Mouse (Mus musculus): ENCODE data around the gene Stx3. TPM values are rescaled to one million over a fixed set of nuclear protein-coding genes. Genes with fewer than 3 reads are reported as not detected.
A peak's percentile ranks its signal among the peaks of the same experiment; 100 is the strongest.

Stx3 gene
- polyA plus RNA-seq, 1 experiment from 2014 or later = 4.3 TPM

DNA sequence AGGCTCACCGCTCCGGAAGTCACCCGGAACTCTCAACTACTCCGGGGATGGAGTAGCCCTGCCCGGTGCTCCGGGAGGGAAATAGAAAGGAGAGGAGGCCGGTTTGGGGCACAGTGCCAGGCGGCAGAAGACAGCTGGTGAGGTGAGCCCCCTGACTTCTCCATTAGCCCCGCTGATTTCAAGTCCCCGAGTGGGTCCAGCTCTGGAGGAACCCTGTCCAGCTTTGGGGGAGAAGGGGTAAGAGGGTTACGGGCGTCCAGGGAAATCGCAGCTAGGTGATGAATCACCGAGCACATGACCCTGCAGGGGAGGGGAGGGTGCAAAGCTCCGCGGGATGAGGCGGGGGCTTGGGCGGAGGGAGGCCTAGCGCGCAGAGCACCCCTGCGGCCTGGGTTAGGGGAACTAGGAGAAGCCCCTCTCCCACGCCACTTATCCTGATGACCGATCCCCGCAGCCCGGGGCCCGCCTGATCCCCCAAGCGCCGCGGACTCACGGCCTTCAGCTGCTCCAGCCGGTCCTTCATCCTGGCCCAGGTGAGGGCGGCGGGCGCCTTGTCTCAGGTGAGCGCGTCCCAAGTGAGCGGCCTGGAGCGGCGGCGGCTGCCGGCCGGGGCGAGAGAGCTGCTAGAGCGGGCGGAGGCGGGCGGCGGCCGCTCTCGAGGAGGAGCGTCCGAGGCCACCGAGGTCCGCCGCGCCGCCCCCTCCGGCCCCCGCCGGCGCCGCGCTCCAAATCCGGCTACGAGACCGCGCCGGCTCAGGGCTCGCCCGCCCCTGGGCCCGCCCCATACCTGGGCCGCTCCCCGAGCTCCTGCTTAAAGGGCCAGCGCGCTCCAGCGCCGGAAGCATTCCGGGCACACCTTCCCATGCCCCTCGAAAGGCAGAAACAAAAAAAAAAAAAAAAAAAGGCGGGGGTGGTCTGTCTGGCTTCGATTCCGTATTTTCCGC, 732 bp downstream of the Stx3 start:
- under 1% methylated on average over 66 of the region's 83 CpGs for WGBS
- H3K36me3 ChIP-seq = no peaks in the 10 kb centered on the region
- peak overlapping the region; percentile 74 for H3K9ac ChIP-seq
- no peaks in the 10 kb centered on the region for H3K9me3 ChIP-seq (replicated peaks)
- peak overlapping the region; percentile 78 for H3K4me3 ChIP-seq
- 0 out of 2 replicates have a peak overlapping the region, but pooled peaks have one; percentile 1 for H3K27ac ChIP-seq
- ATAC-seq (replicated peaks; ENCODE audit: insufficient number of reproducible peaks, insufficient read depth, low FRiP score, low read depth) = peak; percentile 76
- H3K4me2 ChIP-seq = peak overlapping the region; percentile 99
- 0 out of 2 replicates have a peak, but pooled peaks cover 3% of the 10 kb centered on the region for H3K27me3 ChIP-seq
- peaks cover 13% of the 10 kb centered on the region for H3K4me1 ChIP-seq (replicated peaks)

DNA sequence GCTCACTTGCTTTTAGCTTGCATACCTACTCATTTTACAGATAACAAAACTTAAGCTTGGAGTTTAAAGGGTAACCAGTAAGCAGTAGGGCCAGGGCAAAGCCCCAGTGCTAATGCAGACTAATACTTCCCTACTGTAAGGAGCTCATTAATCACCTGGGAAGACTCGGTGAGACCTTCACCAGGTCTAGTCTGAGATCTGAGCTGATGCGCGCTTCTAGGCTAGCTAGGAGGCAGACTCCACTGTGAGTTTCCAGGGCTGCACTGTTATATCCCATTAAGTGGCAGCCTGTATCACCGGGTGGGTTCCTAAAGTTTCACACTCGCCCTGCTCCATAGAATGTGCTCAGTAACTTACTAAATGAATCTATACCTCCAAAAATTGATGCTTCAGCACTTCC, 1.6 kb downstream of the Stx3 start:
- H3K4me1 ChIP-seq (replicated peaks) = peaks cover 13% of the 10 kb centered on the region
- peak overlapping the region; percentile 99 for H3K4me2 ChIP-seq
- H3K27ac ChIP-seq = no peak overlapping the region
- WGBS = 25% methylated on average over 5 of the region's 5 CpGs
- ATAC-seq (replicated peaks; ENCODE audit: insufficient number of reproducible peaks, insufficient read depth, low FRiP score, low read depth) = no peak
- peak overlapping the region; percentile 78 for H3K4me3 ChIP-seq
- H3K9me3 ChIP-seq (replicated peaks) = no peaks in the 10 kb centered on the region
- H3K36me3 ChIP-seq = no peaks in the 10 kb centered on the region
- H3K27me3 ChIP-seq = 0 out of 2 replicates have a peak, but pooled peaks cover 3% of the 10 kb centered on the region
- H3K9ac ChIP-seq = no peak overlapping the region

DNA sequence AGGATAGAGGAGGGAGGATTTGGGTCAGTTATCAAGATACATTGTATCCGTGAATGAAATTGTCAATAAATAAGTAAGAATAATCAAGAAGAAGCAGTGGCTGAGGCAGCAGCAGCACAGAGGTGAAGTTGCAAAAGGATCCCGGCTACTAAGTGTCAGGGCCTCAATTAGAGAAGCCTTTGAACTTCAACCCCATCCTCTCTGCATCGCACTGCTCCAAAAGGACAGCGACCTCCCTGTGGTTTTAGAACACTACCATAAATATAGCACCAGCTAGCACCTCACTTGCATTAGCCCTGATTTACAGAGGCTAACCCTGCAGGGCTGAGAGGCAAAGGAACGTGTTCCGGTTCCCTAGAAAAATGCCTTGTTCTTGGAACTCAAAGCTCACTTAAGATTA, 2.5 kb downstream of the Stx3 start:
- H3K27me3 ChIP-seq = 0 out of 2 replicates have a peak, but pooled peaks cover 3% of the 10 kb centered on the region
- no peak overlapping the region for H3K9ac ChIP-seq
- no peaks in the 10 kb centered on the region for H3K9me3 ChIP-seq (replicated peaks)
- H3K36me3 ChIP-seq = no peaks in the 10 kb centered on the region
- no peak overlapping the region for H3K4me3 ChIP-seq
- H3K4me2 ChIP-seq = no peak overlapping the region
- no peak for ATAC-seq (replicated peaks; ENCODE audit: insufficient number of reproducible peaks, insufficient read depth, low FRiP score, low read depth)
- WGBS = 36% methylated on average over 6 of the region's 6 CpGs
- H3K4me1 ChIP-seq (replicated peaks) = peaks cover 18% of the 10 kb centered on the region
- no peak overlapping the region for H3K27ac ChIP-seq

DNA sequence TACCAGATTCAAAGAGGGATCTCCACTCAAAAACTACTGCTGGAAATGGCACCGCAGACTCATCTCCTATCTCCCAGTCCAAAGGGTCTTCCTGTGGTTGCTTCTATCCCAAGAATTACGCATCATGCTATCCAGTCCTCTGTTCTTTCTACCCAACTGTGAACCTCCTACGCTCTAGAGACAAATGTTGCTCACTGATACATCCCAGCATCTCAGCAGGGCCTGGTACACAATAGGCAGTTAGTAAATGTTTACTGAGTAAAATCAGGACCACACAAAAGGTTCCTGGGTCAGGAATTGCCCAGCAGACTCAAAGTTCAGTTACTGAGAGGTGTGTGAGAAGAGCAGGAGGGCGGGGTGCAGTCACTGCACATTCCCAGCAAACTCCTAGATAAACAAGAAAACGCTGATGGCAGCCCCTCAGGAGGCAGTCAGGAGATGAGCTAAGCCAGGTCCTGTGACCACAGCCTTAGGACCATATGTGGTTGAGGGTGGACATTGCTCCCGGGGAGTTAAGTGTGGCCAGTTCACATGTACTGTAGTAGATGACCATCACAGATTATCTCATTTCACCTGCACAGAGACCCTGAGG, 4.4 kb downstream of the Stx3 start:
- Histone ChIP-seq H3K27ac (no peak overlapping the region), H3K27me3 (0 out of 2 replicates have a peak, but pooled peaks cover 3% of the 10 kb centered on the region), H3K9ac (0 out of 2 replicates have a peak overlapping the region, but pooled peaks have one; percentile 2), H3K36me3 (no peaks in the 10 kb centered on the region), H3K4me2 (no peak overlapping the region), H3K9me3 (replicated peaks) (no peaks in the 10 kb centered on the region), H3K4me1 (replicated peaks) (peaks cover 21% of the 10 kb centered on the region), H3K4me3 (no peak overlapping the region)
- no peak for ATAC-seq (replicated peaks; ENCODE audit: insufficient number of reproducible peaks, insufficient read depth, low FRiP score, low read depth)
- WGBS = 74% methylated on average over 6 of the region's 6 CpGs

DNA sequence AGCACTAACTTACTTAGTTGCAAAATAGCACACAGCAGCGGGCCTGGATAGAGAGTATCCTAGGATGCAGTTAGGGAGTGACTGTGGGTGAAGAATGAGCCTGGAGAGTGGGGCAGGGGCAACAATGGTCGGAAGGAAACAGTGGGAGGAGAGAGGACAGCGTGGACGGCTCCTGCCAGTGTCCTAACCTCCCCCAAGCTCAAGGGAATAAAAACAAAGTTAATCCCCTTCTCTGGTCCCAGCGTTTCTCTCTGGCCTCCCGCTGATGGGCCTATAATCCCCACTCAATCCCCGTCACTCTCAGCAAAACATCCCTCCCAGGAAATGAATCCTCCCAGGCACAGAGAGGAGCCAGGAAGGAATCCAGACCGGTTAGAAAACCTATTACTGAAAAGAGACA, 5.6 kb downstream of the Stx3 start:
- H3K9ac ChIP-seq = no peak overlapping the region
- H3K4me1 ChIP-seq (replicated peaks) = peaks cover 14% of the 10 kb centered on the region
- H3K4me2 ChIP-seq = peak overlapping the region; percentile 13; the same call in 1 of the 2 replicates
- H3K36me3 ChIP-seq = no peaks in the 10 kb centered on the region
- H3K27me3 ChIP-seq = 0 out of 2 replicates have a peak, but pooled peaks cover 3% of the 10 kb centered on the region
- H3K4me3 ChIP-seq = no peak overlapping the region
- 11% methylated on average over 8 of the region's 8 CpGs for WGBS
- no peak; the same call in 1 of the 2 replicates for ATAC-seq (replicated peaks; ENCODE audit: insufficient number of reproducible peaks, insufficient read depth, low FRiP score, low read depth)
- peak overlapping the region; percentile 58 for H3K27ac ChIP-seq
- no peaks in the 10 kb centered on the region for H3K9me3 ChIP-seq (replicated peaks)

DNA sequence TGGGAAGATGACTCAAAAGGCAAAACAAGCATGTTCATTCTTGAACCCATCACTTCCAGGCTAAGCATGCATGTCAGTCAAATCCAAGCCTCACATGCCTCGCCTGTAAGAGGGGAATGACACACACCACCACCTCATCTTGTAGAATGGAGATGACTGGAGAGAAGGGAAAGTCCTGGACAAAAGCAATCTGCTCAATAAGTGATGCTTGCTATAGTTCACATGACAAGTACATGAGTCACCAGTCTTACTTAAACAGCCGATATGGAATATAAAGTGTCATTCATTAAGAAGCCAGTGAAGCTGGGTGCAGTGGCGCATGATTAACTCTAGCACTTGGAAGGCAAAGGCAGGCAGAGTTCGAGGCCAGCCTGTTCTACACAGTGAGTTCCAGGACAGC, 6.1 kb downstream of the Stx3 start:
- H3K36me3 ChIP-seq = no peaks in the 10 kb centered on the region
- H3K4me3 ChIP-seq = no peak overlapping the region
- H3K9me3 ChIP-seq (replicated peaks) = no peaks in the 10 kb centered on the region
- H3K4me1 ChIP-seq (replicated peaks) = peaks cover 10% of the 10 kb centered on the region
- H3K27me3 ChIP-seq = 0 out of 2 replicates have a peak, but pooled peaks cover 3% of the 10 kb centered on the region
- ATAC-seq (replicated peaks; ENCODE audit: insufficient number of reproducible peaks, insufficient read depth, low FRiP score, low read depth) = no peak
- H3K4me2 ChIP-seq = no peak overlapping the region
- H3K9ac ChIP-seq = no peak overlapping the region
- peak overlapping the region; percentile 58; the same call in 1 of the 2 replicates for H3K27ac ChIP-seq
- 59% methylated on average over 4 of the region's 4 CpGs for WGBS

DNA sequence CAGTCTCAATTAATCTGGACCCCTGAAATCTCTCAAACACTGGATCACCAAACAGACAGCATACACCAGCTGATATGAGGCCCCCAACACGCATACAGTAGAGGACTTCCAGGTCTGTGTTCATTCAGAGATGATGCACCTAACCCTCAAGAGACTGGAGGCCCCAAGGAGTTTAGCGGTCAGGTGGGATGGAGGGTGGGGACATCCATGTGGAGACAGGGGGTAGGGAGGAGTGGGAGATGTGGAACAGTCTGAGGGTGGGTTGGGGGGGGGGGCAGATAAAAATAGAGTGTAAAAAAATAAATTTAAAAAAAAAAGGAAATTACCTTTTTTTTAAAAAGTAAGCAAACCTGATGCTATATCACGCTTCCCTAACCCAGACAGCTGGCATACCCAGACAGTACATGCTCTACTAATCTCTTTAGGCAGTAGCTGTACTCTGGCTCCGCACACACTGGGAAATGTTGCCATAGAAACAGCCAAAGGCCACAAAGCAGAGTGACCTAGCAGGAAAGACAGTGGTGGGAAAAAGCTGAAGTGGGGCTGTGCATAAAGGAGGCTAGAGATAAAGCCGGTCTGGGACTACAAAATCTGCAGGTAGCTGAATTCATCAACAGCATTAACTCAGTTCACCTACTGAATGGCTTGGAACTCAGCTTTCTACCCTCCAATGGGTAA, 7.4 kb downstream of the Stx3 start:
- ATAC-seq (replicated peaks; ENCODE audit: insufficient number of reproducible peaks, insufficient read depth, low FRiP score, low read depth) = peak; percentile 83
- Histone ChIP-seq H3K9me3 (replicated peaks) (no peaks in the 10 kb centered on the region), H3K4me2 (no peak overlapping the region), H3K27ac (0 out of 2 replicates have a peak overlapping the region, but pooled peaks have one; percentile 9), H3K36me3 (no peaks in the 10 kb centered on the region), H3K27me3 (0 out of 2 replicates have a peak, but pooled peaks cover 3% of the 10 kb centered on the region), H3K4me3 (no peak overlapping the region), H3K4me1 (replicated peaks) (peaks cover 8% of the 10 kb centered on the region), H3K9ac (no peak overlapping the region)
- WGBS = 40% methylated on average over 5 of the region's 5 CpGs

DNA sequence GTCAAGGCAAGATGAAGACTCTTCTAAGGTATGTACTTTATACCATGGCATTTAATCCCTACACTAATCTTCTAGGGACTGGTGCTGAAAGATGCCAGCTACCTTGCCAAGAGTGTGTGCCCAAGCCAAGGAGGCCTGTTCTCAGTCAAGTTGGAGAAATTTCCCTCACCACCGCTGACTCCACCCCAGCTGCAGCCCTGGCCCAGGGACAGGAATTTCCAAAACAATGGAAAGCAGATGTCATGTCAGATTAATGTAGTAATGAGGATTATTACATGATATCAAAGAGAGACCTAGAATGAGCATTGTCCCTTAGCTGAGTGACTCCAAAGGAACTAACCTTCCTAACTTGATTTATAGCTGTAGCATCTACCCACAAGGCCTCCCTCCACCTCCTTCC, 8.3 kb downstream of the Stx3 start:
- H3K9me3 ChIP-seq (replicated peaks) = no peaks in the 10 kb centered on the region
- no peak overlapping the region for H3K4me2 ChIP-seq
- H3K36me3 ChIP-seq = no peaks in the 10 kb centered on the region
- H3K27ac ChIP-seq = no peak overlapping the region
- WGBS = 66% methylated on average over 1 of the region's 1 CpGs
- H3K4me3 ChIP-seq = no peak overlapping the region
- H3K27me3 ChIP-seq = 0 out of 2 replicates have a peak, but pooled peaks cover 3% of the 10 kb centered on the region
- no peak for ATAC-seq (replicated peaks; ENCODE audit: insufficient number of reproducible peaks, insufficient read depth, low FRiP score, low read depth)
- no peak overlapping the region for H3K9ac ChIP-seq
- H3K4me1 ChIP-seq (replicated peaks) = peaks cover 8% of the 10 kb centered on the region

DNA sequence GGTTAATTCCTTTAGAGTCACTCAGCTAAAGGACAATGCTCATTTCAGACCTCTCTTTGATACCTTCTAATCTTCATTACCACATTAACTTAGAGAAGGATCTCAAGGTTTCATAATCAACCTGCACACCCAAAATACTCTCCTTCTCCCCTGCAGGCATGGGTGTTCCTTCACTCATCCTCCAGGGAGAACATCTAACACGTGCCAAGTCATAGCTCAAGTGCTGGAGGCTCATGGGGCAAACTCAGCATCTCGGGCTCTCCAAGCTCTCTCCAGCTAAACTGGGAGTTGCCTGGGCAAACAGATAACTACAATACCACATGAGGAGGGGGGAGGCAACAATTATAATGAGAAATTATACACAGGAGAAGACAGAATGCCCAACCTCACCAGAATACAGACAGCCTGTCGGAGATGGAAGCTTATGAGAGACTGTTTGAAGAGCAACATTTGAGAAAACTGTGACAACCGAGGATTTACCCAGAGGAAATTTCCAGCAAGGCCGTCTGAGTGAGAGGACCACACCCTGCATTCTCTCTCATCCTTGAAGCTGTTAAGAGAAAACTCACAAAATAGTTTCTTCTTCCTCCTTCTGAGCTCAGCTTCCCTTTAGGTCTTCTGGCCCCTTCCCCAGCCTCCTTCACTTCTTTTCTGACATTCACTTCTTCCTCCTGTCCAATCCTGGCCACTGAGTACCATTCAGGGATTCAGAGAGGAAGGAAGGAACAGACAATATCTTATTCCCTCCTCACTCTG, 9.0 kb downstream of the Stx3 start:
- Histone ChIP-seq H3K4me2 (no peak overlapping the region), H3K27ac (no peak overlapping the region), H3K27me3 (0 out of 2 replicates have a peak, but pooled peaks cover 3% of the 10 kb centered on the region), H3K9ac (no peak overlapping the region), H3K4me3 (no peak overlapping the region), H3K4me1 (replicated peaks) (peaks cover 8% of the 10 kb centered on the region), H3K9me3 (replicated peaks) (no peaks in the 10 kb centered on the region), H3K36me3 (no peaks in the 10 kb centered on the region)
- WGBS = 70% methylated on average over 5 of the region's 5 CpGs
- no peak for ATAC-seq (replicated peaks; ENCODE audit: insufficient number of reproducible peaks, insufficient read depth, low FRiP score, low read depth)

DNA sequence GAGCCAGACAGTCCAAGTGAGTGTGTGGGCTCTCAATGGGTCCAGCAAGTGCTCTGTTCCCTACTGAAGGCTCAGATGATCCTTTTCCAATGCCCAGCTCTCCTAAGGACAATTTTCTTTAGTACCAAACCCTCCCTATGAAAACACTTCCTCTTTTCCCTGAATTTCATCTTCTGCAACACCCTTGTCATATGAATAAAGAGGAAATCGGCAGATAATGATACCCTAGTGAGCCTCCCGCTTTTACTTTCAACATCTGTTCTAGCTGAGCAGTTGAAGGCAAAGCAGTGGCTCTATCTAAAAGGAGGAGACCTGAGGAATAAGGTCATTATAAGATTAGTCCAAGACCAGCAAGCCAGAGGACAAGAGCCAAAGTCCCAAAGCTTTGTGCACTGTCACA, 10.8 kb downstream of the Stx3 start:
- Histone ChIP-seq H3K4me1 (replicated peaks) (peaks cover 8% of the 10 kb centered on the region; the same call in 1 of the 2 replicates), H3K27ac (no peak overlapping the region), H3K9me3 (replicated peaks) (no peaks in the 10 kb centered on the region), H3K4me3 (no peak overlapping the region), H3K27me3 (no peaks in the 10 kb centered on the region), H3K36me3 (no peaks in the 10 kb centered on the region), H3K4me2 (no peak overlapping the region), H3K9ac (no peak overlapping the region)
- ATAC-seq (replicated peaks; ENCODE audit: insufficient number of reproducible peaks, insufficient read depth, low FRiP score, low read depth) = no peak
- WGBS = 81% methylated on average over 2 of the region's 2 CpGs
